Mouse (Mus musculus): ENCODE measurements around the gene Dnaja2.

Dnaja2 gene

DNA sequence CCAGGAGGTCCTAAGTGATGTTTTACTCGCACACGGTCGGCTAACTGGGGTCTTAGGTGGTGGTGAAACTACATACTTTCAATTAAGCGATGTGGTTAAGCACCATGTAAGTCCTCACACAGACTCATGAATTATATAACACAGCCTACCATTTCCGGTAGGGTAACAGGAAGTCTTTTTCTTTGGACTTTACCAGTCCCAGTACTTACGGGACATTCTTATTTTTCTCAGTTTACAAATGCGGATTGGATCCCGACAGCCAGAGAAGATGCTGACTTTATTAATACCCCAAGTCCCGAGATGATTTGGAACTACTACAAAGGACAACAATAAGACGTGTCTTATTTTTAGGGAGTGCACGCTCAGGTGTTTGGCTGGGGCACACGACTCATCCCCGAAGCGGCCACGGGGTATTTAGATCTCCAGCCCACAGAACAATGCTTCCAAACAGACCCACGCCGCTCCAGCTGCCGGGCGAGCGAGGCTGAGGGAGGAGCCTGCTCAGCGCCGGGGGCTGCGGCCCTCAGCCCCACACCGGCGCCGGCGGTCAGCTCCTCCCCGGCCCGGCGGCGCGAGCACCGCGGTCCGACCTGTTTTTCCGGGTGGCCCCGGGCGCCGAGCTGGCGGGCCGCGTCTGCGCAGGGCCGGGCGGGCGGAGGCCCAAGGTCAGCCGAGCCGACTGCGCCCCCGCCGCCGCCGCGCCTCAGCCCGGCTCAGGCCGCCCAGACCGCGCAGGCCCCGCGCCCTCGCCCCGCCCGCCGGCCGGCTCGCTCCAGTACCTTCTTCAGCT, 558 bp downstream of the Dnaja2 start:
- in situ Hi-C loops (cut with MboI) = no loop called here

DNA sequence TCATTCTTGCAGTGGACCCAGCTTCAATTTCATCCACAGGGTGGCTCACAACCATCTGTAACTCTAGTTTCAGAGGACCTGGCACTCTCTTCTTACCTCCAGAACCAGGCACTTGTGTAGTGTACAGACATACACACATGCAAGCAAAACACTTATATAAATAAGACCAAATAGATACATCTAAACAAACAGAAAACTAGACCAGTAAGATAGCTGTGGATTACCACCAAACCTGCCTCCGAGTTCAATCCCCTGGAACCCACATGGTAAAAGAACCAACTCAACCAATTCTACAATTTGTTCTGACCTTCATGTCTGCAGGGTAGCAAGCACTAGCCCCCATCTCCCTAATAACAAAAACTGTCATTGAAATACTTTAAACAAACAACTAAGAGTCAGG, 3.2 kb downstream of the Dnaja2 start:
- in situ Hi-C loops (cut with MboI) = no loop called here

DNA sequence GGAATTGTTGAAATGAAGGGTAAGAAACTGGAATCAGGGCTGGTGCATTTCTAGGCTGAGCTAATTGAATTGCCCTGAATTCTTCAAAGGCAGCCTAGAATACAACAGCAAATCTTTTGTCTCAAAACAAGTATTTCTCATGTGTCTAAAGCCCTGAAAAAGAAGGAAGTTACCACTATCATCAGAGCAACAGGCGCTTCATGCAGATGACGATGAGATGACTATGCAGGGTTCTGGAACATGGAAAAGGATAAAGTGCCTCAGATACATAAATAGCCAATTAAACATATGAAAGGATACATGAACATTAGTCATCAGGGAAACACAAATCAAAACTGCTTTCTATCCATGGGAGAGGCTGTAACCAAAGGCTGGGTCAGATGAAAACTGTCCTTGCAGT, 18.8 kb downstream of the Dnaja2 start:
- in situ Hi-C loops (cut with MboI) = no loop called here

DNA sequence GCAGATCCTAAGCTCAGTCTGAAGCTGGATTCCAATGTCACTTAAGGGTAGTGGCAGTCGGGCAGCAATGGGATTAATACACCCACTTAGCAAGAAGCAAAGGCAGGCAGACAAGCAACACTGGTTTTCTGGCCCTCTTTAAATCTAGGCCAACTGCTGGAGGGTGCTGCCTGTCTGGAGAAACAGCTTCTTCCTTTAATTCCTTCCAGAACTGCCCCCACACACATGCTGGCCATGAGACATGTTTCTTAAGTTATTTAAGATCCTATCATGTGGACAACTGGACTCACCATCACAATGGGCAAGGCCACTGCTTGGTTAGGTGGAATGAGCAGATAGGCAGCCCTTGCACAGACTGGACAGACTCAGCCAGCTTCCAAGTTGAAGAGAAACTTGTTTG, 21.0 kb downstream of the Dnaja2 start:
- in situ Hi-C loops (cut with MboI) = no loop called here

DNA sequence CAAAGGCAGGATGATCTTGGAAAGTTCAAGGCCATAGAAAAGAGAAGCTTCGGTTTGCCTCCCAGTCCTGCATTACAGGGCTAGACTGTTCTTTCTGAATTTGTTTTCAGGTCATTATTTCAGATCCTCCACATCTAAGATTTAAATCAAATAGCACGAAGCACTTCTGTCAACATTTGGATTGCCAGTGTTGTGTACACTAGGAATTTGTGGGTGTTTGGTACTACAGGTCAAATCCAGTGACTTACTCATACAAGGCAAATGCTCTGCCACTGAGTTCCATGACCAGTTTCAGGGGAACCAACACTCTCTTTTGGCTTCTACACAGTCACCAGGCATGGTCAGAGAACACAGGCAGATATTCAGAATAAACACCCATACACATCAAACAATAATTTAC, 21.7 kb downstream of the Dnaja2 start:
- in situ Hi-C loops (cut with MboI) = no loop called here

DNA sequence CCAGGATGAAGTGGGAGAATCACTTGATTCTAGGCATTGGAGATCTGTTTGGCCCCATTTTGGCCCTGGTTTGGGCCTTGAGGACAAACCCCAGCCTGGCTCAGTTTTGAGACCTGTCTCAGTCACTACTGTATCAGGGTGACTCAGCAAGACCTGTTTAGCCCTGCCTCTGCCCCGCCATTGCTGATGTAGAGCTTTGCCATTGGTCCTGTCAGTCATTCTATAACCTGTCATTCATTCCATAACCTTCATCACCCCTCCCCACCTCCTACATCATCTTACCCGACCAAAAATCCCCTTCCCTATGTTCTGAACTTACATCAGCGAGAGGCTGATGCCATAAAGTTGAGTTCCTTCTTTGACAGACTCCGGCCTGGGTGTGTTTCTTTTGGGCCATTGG, 22.3 kb downstream of the Dnaja2 start:
- in situ Hi-C loops (cut with MboI) = no loop called here

DNA sequence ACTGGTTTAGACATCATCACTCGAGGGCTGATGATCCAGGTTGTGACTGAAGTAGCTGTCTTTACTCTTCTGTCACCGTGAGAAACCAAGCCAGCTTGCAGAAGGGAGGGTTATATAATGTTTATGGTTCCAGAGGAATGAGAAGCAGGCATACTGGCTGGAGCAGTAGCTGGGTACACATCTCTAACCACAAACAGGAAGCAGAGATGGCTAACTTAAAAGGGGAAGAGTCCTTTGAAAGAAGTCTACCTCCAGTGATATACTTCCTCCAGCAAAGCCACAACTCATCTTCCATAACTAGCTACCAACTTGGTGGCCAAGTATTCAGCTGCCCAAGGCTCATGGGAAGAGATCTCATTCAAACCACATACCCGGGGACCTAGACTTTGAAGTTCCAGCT, 23.7 kb downstream of the Dnaja2 start:
- in situ Hi-C loops (cut with MboI) = no loop called here

DNA sequence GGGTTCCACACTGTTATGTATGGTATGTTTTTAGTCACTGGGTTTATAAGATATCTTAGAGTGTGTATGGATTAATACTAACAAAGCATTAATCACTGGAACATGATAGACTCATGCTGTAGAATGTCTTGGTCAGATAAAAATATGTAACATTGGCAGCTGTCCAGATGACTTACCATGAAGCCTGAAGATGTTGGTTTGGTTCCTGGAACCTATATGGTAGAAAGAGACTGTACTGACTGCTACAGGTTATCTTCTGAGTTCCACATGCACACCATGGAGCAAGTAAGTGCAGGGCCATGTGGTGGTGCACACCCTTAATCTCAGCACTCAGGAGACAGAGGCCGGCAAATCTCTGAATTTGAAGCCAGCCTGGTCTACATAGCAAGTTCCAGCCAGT, 24.4 kb downstream of the Dnaja2 start:
- in situ Hi-C loops (cut with MboI) = no loop called here

DNA sequence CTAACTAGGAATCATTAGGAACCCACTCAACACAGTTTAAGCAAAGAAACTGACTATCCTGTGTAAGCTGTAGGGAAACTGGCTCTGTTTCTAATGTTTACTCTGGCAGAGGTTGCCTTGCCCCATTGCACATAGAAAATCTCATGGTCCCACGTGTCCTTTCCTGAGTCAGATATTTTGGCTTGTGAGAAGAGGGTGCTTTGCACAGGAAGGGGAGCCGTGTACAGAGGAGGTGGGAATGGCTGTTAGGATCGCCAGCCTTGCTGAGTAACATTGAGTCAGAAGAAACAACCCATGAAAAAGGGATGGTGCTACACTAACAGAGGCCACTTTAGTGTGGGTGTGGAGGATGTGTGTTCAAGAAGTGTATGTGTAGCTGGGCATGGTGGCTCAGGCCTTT, 26.2 kb downstream of the Dnaja2 start:
- in situ Hi-C loops (cut with MboI) = no loop called here

DNA sequence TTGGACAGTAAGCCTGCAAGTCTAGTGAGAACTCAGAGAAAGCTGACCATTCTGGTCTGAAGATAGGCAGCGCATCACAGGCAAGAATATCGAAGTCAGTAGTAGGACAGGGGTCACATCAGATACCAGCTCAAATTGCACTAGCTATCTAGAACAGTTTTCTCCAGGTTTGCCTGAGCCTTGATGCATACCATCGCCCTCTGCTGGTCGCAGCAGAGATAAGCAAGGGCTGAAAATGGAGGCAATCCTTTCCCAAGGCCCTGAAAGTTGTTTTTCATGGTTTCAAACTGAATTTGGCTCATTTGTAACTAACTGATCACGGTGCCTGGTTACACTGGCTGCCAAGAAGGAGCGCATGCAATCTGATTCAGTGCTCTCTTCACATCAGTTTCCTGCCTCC, 29.0 kb downstream of the Dnaja2 start:
- in situ Hi-C loops (cut with MboI) = no loop called here

DNA sequence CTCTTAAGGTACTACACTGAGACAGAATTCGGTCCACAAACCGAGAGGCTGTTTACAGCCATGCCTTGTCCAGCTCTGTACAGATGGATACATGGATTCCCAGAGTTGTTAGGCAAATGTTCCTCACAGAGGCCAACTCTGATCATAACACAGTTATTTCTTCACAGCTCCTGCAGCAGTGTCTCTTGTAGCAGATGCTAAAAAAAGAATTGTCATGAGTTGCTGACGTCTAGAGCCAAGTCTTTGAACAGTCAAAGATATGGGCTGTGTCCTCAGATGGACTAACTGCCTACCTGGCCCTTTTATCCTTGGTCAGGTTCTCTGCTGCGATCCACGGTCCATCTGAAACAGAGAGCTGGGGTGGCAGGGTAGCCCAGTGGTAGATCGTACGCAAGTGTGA, 31.1 kb downstream of the Dnaja2 start:
- in situ Hi-C loops (cut with MboI) = no loop called here

DNA sequence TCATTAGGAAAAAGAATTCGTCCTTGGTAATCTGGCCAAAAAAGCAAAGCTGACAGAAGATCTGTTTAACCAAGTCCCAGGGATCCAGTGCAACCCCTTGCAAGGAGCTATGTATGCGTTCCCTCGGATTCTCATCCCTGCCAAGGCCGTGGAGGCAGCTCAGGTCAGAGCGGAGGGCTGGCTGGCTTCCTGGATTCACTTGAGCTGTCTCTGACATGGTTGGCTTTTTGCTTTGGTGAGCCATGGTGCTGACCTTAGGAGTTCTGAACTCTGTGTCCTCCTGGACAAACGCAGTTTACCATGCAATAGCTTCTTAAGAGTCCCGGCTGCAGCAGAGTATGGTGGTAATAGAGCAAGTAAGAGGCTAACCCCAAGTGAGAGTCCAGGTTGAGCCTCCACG, 33.8 kb downstream of the Dnaja2 start:
- in situ Hi-C loops (cut with MboI) = no loop called here

DNA sequence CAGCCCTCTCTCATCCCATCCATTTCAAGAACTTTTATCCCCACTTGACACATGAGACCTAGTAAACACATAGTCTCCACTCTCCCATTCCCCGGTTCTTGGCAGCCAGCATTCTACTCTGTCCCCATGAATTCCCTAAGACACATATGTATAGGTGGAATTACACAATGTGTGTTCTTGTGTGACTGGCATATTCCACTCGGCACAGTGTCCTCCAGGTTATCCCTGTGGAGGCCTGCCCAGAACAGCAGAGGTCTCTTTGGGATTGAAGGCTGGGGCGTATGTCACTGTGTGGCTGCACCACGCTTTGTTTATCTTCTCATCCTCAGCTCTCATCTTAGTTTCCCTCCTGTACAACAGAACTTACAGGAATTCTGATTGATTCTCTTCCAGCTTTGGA, 34.6 kb downstream of the Dnaja2 start:
- in situ Hi-C loops (cut with MboI) = no loop called here

DNA sequence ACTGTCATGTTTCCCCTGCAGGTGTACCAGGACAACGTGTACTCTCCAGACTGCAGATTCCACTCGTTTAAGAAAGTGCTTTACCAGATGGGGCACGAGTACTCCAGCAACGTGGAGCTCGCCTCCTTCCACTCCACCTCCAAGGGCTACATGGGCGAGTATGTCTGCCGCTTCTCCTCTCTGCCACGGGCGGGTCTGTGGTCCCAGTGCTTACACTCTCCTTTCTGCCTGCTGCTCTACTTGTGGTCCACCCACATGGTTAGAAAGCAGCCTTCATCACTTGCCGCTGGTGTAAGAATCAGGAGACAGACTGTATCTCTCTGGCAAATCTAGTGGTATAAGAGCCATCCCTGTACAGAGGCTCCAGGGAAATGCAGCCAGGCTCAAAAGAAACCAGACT, 37.2 kb downstream of the Dnaja2 start:
- in situ Hi-C loops (cut with MboI) = no loop called here

DNA sequence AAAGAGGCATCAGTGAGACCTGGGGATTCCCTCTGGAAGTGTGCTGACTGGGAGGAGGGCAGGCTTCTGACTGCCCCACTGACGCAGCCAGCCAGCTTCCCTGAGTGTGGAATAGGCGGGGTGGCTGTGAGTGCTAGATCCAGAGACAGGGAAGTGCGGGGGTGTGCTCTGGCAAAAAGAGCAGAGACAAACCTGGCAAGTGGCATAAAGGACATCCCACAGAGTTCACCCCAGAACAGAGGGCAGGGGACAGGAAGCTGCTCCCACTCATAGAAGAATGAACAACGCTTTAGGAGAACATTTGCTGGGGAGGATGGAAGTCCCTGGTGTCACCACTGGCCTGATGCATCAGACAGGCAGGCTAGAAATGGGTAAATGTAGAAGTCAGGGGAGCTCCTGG, 37.8 kb downstream of the Dnaja2 start:
- in situ Hi-C loops (cut with MboI) = no loop called here

DNA sequence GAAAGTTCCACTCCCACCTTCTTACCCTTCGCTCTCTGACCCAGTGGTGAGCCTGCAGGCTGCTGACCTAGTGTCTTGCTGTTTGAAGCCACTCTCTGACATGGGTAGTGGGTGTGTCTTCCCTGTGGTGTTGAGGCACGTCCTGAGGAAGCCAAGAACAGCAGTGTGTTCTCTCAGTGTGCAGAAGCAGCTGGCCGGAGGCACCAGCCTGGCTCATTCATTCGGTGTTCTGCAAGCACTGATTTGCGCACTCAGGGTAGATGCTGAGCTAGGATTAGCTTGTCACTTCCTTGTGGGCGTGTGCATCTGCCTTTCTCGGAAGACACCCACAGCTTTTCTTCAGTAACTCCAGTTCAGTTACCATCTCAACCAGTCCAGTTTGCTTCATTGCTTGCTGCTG, 39.8 kb downstream of the Dnaja2 start:
- in situ Hi-C loops (cut with MboI) = no loop called here

DNA sequence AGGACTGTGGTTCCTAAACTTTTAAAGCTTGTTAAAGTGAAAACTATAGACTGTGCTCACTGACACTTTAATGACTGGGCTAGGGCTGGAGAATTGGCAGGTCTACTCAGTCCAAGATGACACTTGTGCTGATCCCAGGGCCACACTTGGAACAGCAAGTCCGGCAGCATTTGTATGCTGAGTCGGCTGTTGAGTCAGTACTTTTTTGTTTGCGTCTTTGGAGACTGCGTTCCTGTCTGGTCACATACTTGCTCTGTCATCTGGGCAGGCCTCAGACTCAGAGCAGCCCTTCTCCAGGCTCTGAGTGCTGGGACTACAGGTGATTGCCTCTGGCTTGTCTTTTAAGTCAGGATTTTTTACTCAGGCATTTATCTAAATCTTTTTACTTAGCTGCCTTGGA, 41.9 kb downstream of the Dnaja2 start:
- in situ Hi-C loops (cut with MboI) = no loop called here

DNA sequence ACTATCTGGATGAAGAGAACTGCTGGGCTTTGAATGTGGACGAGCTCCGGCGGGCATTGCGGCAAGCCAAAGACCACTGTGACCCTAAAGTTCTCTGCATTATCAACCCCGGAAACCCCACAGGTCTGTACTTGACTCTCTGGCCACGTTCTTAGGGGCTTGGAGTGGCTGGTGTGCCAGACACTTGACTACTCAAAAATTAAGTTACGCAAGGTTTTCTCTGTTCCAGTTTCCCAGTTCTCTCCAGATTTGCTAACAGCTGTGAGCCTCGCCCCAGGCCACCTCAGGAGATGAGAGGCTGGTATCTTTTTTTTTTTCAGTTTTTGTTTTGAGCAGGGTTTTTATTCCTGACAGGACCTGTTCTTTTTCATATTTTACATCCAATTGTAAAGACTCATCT, 42.9 kb downstream of the Dnaja2 start:
- in situ Hi-C loops (cut with MboI) = no loop called here

DNA sequence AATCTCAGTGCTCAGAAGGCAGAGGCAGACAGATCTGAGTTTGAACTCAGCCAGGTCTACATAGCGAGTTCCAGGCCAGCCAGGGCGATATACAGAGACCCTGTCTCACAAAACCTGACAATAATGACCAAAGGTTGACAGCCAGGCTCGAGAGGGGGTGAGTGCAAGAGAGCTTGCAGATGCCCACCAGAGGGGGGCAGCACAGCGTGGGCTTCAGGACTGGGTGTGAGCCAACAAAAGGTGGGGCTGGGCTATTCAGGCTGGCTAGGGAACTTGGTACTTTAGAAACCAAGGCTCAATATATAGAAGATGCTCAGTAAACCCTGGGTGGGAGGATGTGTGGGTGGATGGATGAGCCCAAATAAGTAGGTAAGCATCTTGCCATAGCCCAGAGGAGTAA, 46.5 kb downstream of the Dnaja2 start:
- in situ Hi-C loops (cut with MboI) = no loop called here

DNA sequence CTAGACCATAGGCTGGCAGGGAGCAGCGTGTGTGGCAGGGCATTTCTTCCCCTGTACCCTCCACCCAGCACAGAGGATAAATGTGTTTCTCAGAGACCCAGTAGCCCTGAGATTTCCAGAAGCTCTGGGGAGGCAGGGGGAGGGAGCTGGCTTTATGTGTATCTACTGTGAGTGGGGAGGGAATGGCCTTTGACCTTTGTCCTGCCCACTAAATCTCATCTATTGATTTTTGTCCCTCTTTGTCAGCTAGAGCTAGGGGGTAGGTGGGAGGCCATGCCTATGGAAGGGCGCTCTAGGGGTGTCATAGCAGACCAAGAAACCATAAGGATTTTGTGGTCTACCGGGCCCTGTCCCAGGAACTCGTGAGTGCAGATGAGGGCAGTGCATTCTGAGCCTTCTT, 48.5 kb downstream of the Dnaja2 start:
- in situ Hi-C loops (cut with MboI) = no loop called here

DNA sequence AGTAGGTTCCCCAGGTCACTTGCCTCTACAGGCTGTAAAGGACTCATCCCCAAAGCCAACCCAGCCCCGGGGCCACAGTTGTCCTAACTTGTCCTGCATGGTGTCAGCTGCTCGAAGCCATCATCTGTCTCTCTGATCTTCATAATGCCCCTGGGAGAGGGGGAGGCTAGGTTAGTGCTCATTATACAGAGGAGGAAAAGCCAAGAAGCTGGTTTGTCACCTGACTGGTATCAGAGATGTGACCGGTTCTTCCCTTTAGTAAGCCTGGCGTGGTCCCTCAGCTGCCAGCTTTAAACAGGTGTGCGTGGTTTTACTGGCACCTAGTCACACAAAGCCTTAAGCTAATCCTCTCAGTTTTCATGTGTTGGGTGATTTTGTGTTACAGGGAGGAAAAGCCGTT, 50.4 kb downstream of the Dnaja2 start:
- in situ Hi-C loops (cut with MboI) = no loop called here

DNA sequence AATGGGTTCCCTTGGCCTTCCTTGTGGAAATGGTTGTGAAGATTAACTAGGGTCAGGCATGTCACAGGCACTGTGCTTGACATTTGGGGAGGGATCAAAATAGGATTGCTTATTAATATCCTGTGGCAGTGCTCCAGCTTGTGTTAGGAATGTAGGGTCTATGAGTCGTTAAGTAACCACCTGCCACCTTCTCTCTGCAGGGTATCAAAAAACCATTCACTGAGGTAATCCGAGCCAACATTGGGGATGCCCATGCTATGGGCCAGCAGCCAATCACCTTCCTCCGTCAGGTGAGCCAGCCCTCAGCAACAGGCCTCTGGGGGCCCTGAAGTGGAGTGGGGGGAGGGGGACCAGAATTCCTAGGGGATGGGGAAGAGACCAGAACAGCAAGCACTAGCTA, 52.1 kb downstream of the Dnaja2 start:
- in situ Hi-C loops (cut with MboI) = no loop called here

DNA sequence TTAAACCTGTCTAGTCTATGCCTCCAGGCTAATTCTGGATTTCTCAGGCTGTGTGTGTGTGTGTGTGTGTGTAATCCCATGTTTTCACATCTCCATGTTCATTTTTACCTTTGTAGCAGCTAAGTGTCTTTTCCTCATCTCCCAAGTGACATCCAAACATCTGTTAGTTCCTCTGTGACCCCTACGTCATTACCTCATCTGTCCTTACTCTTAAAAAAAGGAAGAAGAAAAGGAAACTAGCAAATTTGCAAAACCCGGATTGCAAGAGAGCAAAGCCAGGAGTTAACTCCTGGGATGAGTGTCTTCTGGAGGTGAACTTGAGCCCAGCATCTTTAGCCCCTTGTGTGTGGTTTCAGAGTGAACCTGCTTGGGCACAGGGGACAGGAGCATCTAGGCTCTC, 52.8 kb downstream of the Dnaja2 start:
- in situ Hi-C loops (cut with MboI) = no loop called here

DNA sequence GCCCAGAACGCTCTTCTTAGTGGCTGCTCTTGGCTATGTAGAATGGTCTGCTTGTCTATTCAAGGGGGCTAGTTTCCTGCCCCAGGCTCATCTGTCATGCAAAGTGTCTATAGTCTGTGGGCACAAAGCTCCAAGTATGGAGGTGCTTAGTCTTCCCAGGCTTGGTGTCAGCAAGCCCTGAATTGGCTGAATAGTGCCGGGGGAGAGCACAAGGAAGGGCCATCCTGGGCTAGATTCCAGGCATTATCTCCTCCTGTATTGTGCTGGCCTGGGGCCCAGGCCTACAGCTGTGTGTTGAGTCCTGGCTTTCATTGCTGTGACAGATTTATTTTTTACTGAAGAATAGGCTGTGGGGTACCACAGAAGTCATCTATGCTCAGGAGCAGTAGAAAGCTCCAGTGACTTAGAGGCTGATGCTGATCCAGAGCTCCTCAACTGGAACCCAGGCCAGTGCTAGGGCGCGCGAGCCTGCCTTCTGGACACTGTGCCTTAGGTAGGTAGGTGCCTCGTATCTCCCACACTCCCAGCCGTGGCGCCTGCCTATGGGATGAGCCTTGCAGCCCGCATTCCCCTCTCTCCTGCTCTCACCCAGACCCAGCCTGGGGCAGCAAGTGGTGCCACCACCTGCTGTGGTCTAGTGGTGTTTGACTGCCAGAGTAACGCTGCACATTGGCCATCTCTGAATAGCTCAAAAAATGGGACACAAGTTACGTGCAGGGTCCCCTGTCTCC, 54.0 kb downstream of the Dnaja2 start:
- in situ Hi-C loops (cut with MboI) = no loop called here
